Mouse (Mus musculus) heart, adult 11 months (tissue): ENCODE results near the gene Eogt.

ENCODE experiments used
- DNase-seq: peaks from one replicate; pipeline ENCODE4 v3.0.0; 2022

The Eogt gene

DNA sequence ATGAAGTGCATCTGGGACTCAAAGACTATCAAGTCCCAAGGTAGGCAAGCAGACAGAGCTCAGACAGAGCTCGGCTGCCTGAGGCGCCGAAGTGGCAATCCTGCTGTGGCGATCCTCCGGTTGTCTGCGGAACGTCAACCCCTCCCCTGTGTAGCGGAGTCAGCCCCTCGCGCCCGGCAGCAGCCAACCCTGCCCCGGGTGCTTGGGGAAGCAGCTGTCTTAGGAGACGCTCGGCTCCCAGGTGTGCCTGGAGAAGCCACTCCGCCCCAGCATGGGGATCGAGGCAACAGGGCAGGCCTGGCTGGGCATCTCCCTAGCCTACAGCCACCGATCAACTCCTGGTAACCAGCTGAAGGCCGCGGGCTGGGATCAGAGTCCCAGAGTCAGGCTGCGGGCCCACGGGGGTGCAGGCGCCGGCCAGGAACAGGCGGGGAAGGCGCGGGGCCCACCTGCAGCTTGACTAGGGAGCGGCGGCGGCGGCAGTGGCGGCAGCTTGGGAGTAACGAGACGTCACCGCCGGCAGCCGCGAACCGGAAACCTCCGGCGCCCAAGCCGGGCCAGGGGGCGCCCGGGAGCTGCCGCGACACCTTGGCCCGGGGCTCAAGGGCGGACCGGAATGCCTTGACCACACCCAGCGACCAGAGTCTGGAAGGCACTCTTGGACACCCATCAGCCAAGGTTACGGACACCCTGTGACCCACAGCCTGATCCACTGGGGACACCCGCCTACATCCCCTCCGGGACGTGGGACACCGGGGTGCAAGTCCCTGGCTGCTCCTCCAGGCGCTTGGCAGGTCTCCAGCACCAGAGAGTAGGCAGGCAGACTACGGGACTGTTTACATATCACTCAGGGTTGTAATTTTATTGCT, at the start of gene Eogt:
Gene Eogt, minus strand, starts transcription at position 800 of the 869 bp plus-strand sequence.
- DNase-seq = peak; percentile 99

DNA sequence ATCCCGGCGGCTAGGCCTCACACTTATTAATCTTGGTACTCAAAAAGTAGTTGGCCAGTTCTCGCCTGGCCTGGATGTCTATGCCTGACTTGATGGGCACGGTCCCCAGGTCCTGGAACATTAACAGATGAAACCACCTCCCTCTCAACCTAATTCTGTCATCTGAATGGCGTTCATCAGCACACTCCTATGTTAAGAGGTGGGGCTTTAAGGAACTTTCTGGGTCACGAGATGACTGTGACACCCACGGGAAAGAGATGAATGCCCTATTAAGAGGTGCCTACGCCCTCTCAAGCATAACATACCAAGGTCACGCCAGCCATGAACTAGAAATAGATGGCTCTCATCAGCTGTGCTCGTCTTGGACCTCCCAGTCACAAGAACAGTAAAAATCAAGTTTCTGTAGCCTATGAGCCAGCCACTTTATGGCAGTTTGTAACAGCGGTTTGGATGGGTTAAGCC, 30.4 kb upstream of the Eogt start:
- no peak for DNase-seq

DNA sequence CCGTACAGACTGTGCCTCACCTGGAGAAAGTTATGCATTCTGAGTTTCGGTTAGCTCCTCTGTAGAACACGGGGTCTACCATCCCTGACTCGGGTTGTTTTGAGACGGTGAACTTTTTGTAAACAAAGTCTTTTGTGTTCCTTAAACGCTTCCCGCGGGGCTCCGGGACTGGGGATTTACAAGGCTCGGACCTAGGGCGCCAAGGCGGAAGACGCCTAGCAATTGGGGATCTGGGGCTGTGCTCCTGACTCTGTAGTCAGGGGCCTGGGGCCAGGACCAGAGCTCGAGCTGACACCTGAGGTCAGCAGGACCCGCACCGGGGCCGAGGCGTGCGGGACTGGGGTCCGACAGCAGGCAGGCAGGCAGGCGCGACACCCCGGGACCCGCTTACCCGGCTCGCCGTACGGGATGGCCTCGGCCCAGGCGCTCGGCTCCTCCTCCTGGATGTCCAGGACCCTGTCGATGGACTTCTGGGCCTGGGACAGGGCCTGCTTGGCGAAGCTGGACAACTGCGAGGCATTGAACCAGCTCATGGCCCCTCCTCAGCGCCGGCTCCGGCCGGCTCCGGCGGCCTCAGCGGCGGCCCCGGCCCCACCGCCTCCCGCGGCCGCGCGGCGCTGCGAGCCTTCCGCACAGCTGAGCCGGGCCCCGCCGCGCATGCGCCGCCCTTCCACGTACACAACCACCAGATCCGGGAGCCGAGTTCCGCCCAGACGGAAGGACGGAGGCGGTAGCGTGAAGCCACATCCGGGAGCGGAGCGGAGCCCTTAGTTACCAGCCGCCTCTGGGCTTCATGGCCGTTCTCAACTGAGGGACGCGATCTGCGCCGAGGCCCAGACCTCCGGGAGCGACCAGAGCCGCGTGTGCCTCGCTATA, 29.7 kb upstream of the Eogt start, which contains the start of gene Tmf1:
Gene Tmf1, minus strand, starts transcription at position 632 of the 876 bp plus-strand sequence.
- peak; percentile 100 for DNase-seq

GRCm38 (mm10) chr6:97175716-97176115, 26.7 kb upstream of the Eogt start:
- peak; percentile 90 for DNase-seq

- DNase-seq = no peak
These were observed 1.2 kb upstream of the Eogt start for GRCm38 (mm10) chr6:97150156-97150555.

- no peak for DNase-seq
These were observed 739 bp upstream of the Eogt start for GRCm38 (mm10) chr6:97149721-97150120.

- DNase-seq = peak; percentile 96
These were observed 1.1 kb downstream of the Eogt start for GRCm38 (mm10) chr6:97147755-97148382.

DNA sequence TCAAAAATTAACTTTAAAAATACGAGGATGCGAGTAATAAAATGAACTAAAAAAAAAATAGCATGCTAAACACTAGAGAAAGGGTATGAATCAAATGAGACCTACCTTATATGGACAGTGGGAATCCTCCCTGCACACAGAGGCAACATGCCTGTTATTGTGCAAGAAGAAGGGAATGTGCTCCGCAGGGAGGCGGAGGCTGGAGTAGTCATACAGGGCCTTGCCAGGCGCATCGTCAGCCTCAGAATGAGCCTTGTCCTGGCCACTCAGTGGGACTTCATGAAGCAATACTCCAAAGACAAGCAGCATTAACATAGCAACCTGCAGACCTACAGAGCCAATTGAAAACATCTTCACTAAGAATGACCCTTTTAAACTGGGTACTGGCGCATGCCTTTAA, 3.8 kb downstream of the Eogt start:
- peak; percentile 99 for DNase-seq

DNA sequence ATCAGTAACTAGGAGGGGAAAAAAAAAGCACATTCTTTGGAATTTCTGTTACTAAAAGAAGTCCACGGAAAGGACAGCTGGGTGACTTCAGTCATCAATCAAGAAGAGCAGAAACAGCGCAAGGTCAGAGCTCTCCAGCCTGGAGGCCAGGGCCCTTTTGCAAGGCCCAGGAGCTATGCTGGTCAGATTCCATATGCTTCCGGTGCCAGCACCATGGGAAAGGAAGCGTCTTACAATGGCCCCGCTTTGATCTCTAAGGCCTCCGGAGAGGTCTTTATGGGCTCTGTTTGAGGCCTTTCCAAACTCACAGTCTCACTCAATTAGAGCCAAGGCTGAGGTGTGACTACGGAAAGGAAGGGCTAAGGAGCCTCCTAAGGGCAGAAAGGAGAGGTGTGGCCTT, 4.6 kb downstream of the Eogt start:
- DNase-seq = peak; percentile 96

- DNase-seq = no peak
These were observed 6.4 kb downstream of the Eogt start for GRCm38 (mm10) chr6:97142611-97143010.

GRCm38 (mm10) chr6:97141811-97142210, 7.2 kb downstream of the Eogt start:
- DNase-seq = peak; percentile 80

DNA sequence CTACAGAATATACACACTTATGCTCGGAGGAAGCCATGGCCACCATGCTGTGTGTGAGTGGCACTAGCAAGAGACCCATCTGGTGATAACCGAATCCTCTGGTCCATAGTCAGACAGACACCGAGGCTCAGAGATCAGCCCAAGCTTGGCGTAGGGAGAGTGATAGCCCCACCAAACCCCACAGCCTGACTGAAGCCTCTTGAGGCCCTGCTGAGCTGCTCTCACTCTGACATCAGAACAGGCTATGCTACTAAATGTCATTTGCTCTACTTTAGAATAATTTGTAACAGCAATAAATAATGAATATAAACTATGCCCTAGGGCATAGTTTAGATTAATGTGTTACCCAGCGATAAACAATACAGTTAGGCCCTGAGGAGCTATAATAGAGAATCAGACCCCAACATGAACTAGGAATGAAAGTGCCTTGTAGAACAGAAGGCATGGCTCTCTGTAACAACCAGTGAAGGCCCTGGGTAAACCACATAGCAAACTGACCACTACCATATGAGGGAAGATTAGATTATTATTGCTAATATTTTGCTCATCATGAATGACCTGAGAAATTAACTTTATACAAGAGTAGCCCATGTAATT, 16.2 kb downstream of the Eogt start:
- no peak for DNase-seq

DNA sequence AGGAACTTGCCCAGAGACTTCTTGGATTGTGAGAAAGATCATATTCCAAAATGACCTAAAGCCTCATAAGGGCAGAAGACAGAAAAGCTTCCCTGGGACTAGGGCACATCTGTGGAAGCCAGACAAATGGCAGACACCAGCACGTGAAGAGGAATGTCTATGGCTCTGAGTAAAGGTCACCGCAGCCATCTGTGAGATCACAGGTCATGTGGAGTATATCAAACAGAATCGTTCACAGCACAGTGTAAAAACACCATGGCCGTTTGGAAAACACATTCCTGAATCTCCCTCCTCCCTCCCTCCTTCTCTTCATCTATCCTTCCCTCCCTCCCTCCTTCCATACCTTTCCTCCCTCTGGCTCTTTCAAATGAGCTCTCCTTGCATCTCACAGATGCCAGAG, 17.2 kb downstream of the Eogt start:
- DNase-seq = peak; percentile 42

DNA sequence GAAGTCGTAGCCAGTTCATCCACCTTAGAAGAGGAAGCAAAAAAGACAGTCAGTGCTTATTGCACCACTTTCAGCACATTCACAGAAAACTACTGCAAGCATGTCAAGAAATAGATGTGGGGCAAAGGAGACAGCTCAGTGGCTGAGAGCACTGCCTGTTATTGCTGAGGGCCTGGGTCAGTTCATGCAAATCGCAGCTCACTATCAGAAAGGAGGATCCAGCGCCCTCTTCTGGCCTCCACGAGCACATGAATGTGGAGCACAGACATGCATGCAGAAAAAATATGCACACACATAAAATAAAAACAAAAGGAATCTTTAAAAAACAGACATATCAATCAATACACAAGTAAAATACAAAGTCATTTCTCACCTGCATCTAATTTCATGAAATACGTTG, 18.0 kb downstream of the Eogt start:
- DNase-seq = peak; percentile 70

DNA sequence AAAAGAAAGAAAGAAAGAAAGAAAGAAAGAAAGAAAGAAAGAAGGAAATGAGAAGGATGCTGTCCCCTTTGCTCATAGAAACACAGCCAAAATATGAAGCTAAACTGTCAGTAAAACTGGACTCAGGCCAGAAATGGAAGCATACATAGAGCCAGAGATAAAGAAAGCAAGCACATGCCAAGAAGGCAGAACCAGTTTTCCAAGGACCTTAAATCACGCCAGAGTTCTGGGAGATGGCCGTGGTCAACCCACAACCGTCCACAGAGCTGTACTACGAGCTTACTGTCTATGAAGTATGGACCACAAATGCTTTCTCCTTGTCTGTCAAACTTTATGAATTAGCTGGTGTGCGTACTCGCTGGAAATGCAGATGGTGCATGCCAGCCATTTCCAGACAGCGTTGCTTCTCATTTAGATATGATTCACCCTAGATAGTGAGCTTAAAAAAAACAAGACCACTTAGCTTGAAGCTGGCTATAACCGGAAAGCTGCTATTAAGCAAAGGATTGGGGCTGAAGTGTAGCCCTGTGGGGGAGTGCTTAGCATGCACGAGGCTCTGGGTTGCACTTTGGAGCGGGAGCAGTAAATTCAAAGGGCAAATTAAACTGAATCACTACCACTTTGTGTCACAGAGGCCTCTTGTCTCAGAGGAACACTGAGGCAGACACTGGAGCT, 24.5 kb downstream of the Eogt start:
- peak; percentile 74 for DNase-seq

DNA sequence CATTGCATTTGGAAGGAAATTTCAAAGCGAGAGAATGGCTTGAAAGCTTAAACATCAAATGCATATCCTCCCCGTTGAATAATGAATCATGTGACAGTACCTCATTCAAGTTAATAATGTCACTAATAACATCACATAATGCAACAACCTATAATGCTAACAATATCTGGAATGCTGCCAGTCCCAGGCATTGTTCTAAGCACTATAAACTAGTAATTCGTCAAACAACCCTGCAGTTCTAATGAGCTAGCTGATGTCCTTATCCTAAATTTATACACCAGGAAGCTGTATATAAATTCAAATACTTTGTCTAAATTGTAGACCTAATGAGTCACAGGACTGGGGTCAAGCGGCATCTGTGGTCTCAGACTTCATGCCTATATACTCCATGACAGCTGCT, 28.1 kb downstream of the Eogt start:
- peak; percentile 8 for DNase-seq

GRCm38 (mm10) chr6:97118327-97118726, 30.7 kb downstream of the Eogt start:
- DNase-seq = peak; percentile 9

DNA sequence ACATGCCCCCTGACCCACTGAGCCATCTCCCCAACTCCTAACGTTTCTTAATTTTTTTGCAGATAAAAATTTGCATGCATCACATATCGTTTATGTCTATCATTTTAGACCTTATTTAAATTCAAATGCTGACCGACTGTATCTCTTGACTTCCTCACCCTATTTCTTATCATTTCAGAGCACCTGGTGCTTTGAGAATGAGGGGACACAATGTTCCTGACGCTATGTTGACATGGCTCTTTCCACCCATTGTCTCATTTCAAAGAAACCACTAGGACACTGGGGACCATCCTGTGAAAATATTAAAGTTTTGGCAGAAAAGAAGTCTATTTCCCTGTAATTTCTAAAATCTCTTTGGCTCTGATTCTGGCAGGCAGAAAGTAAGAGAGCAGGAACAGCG, 32.1 kb downstream of the Eogt start:
- DNase-seq = no peak

- DNase-seq = peak; percentile 81
These were observed 34.2 kb downstream of the Eogt start for GRCm38 (mm10) chr6:97114821-97115220.

GRCm38 (mm10) chr6:97112177-97112576, 36.8 kb downstream of the Eogt start:
- DNase-seq = no peak

DNA sequence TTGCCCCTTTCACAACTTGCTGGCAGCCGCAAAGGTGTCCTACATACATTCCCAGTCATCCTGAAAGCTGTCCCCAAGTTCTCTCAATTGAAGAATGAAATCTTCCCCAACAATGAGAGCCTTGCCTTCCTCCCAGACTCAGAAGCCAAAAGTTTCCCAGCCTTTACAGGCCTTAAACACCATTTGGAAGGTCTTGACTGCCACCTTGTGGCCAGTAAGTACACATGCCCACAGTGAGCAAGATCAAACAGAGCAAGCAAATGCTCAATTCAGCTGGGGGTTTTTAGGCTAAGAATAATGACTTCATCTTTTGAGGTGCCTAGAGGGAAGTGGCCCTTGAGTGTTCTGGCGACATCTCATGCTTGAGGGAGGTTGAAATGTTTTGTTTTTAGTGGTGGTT, 42.2 kb downstream of the Eogt start:
- no peak for DNase-seq

DNA sequence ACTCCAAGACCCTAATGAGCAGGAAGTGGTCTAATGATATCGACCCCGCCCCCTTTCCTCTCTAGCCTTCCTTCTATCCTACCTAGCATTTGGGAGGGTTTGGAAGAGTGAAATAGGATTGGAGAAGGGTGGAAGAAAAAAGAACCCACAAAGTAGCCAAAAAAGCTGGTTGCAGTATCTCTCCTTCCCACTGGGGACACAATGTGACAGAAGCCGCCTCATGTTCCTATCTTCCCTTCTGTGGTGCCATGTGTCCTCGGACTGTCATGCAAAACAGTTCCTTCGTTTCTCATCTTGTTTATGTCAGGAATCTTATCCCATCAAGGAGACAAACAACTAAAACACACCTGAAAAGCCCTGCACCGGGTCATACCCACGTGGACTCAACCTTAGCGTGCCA, 42.9 kb downstream of the Eogt start:
- no peak for DNase-seq
